Mouse (Mus musculus) ES-E14 (cell line): ENCODE measurements around the gene 1190005I06Rik.

Source experiments
- HCFC1 ChIP-seq: IDR thresholded peaks from 2 replicates; pipeline ENCODE4 v1.6.1; 2012; ENCODE audit warnings: low read length, inconsistent platforms, borderline replicate concordance; ENCODE audit not compliant: insufficient read depth
- ZC3H11A ChIP-seq: IDR thresholded peaks from 2 replicates; pipeline ENCODE4 v1.6.1; 2012; ENCODE audit warnings: low read depth, mild to moderate bottlenecking, inconsistent platforms, low read length, borderline replicate concordance
- ZNF384 ChIP-seq: IDR thresholded peaks from 2 replicates; pipeline ENCODE4 v1.6.1; 2012; ENCODE audit warnings: low read depth, low read length, inconsistent platforms

GRCm38 (mm10) chr8:120693861-120694493 lies 46.5 kb upstream of the 1190005I06Rik start:
- TF ChIP-seq HCFC1, result no peak
- no peak for TF ChIP-seq ZC3H11A
- no peak for TF ChIP-seq ZNF384
